Mouse (Mus musculus): ENCODE measurements around the gene Etv2.

Gene Etv2

GRCm38 (mm10) chr7:30613529-30614112, 22.0 kb downstream of the Etv2 start:
- peak; percentile 79 for DNase-seq (ENCODE audit: low read depth, low spot score)

GRCm38 (mm10) chr7:30612654-30613402, 22.8 kb downstream of the Etv2 start, which contains the start of gene Upk1a:
Gene Upk1a (minus strand): TSS chr7:30612847.
- DNase-seq (ENCODE audit: low read depth, low spot score) = no peak

GRCm38 (mm10) chr7:30610043-30610442, 25.6 kb downstream of the Etv2 start:
- no peak for DNase-seq (ENCODE audit: low read depth, low spot score)

- DNase-seq (ENCODE audit: low read depth, low spot score) = no peak
Observed at GRCm38 (mm10) chr7:30608476-30608875, 27.2 kb downstream of the Etv2 start.

GRCm38 (mm10) chr7:30607706-30608309, 27.8 kb downstream of the Etv2 start:
- DNase-seq (ENCODE audit: low read depth, low spot score) = peak; percentile 89

GRCm38 (mm10) chr7:30604944-30605343, 30.7 kb downstream of the Etv2 start:
- no peak for DNase-seq (ENCODE audit: low read depth, low spot score)

- no peak for DNase-seq (ENCODE audit: low read depth, low spot score)
Observed at GRCm38 (mm10) chr7:30604424-30604823, 31.2 kb downstream of the Etv2 start.

GRCm38 (mm10) chr7:30602583-30602982, 33.1 kb downstream of the Etv2 start:
- no peak for DNase-seq (ENCODE audit: low read depth, low spot score)

- no peak for DNase-seq (ENCODE audit: low read depth, low spot score)
Observed at GRCm38 (mm10) chr7:30600651-30601050, 35.0 kb downstream of the Etv2 start.

- DNase-seq (ENCODE audit: low read depth, low spot score) = peak; percentile 79
Observed at GRCm38 (mm10) chr7:30599933-30600353, 35.7 kb downstream of the Etv2 start.

GRCm38 (mm10) chr7:30598786-30599185, 36.9 kb downstream of the Etv2 start, which contains the start of gene Zbtb32:
Gene Zbtb32 (minus strand): TSS chr7:30598909.
- DNase-seq (ENCODE audit: low read depth, low spot score) = no peak

- no peak for DNase-seq (ENCODE audit: low read depth, low spot score)
Observed at GRCm38 (mm10) chr7:30596811-30597210, 38.8 kb downstream of the Etv2 start.

- no peak for DNase-seq (ENCODE audit: low read depth, low spot score)
Observed at GRCm38 (mm10) chr7:30596093-30596492, 39.6 kb downstream of the Etv2 start.

- DNase-seq (ENCODE audit: low read depth, low spot score) = no peak
Observed at GRCm38 (mm10) chr7:30594510-30595024, 41.1 kb downstream of the Etv2 start.

- peak; percentile 41 for DNase-seq (ENCODE audit: low read depth, low spot score)
Observed at GRCm38 (mm10) chr7:30593579-30594509, 41.8 kb downstream of the Etv2 start.

GRCm38 (mm10) chr7:30592772-30593423, 42.8 kb downstream of the Etv2 start:
- DNase-seq (ENCODE audit: low read depth, low spot score) = peak; percentile 34

- no peak for DNase-seq (ENCODE audit: low read depth, low spot score)
Observed at GRCm38 (mm10) chr7:30591605-30591951, 44.1 kb downstream of the Etv2 start.

GRCm38 (mm10) chr7:30590927-30591604, 44.6 kb downstream of the Etv2 start:
- no peak for DNase-seq (ENCODE audit: low read depth, low spot score)

- DNase-seq (ENCODE audit: low read depth, low spot score) = peak; percentile 80
Observed at GRCm38 (mm10) chr7:30589435-30590301, 46.0 kb downstream of the Etv2 start.
